Mouse (Mus musculus) thymus, adult 2 months (tissue): ENCODE measurements around the gene Usp39.

Source experiments
- CTCF ChIP-seq: fragments of 200-500 bp; IDR thresholded peaks from 2 replicates; pipeline ENCODE4 v1.5.1; 2012; ENCODE audit warnings: mild to moderate bottlenecking, control low read depth, low read length, moderate library complexity, borderline replicate concordance; ENCODE audit not compliant: control insufficient read depth, poor library complexity, insufficient read depth; ENCODE audit errors: extremely low read depth
- POLR2A ChIP-seq: fragments of 200-500 bp; IDR thresholded peaks from 2 replicates; pipeline ENCODE4 v1.6.1; 2012; ENCODE audit warnings: mild to moderate bottlenecking, low read length, control low read depth, moderate library complexity; ENCODE audit not compliant: control insufficient read depth, poor library complexity, insufficient read depth; ENCODE audit errors: extremely low read depth

GRCm38 (mm10) chr6:72354025-72354424, 9.0 kb upstream of the Usp39 start:
- TF ChIP-seq POLR2A (no peak), CTCF (no peak)
